Mouse (Mus musculus) lung, adult 2 months (tissue): Measurements from ENCODE around the gene Mest.

Experiments used
- CTCF ChIP-seq: fragments of 200-500 bp; IDR thresholded peaks from 2 replicates; pipeline ENCODE4 v1.5.1; 2011; ENCODE audit warnings: mild to moderate bottlenecking, low read length, control low read depth; ENCODE audit not compliant: insufficient read depth
- POLR2A ChIP-seq: fragments of 200-500 bp; IDR thresholded peaks from 2 replicates; pipeline ENCODE4 v1.6.1; 2011; ENCODE audit warnings: low read depth, mild to moderate bottlenecking, control low read depth, low read length, borderline replicate concordance; ENCODE audit errors: extremely low read depth

DNA sequence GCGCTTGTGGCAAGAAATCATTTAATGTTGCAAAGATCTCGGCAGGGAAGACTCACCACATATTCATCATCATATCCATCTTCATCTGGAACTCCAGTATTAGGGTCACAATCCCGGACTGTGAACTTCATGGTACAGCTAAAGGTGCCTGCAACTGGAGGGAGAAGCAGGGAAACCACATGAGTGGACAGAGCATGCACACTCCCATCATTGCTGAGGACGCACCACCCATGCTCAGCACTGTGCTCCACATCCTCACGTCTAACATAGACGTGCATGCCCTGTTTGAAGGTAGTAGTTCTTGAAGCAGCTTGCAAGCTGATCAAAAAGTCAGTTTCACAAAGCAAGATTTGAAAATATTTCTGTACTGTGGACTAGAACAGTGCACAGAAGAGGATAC lies 27.1 kb downstream of the Mest start:
- TF ChIP-seq CTCF (no peak), POLR2A (no peak)
